Mouse (Mus musculus): Measurements from ENCODE around the gene Man1c1. TPM values are rescaled to one million over a fixed set of nuclear protein-coding genes. Genes with fewer than 3 reads are reported as not detected.
A peak's percentile ranks its signal among the peaks of the same experiment; 100 is the strongest.

Man1c1 gene
- polyA plus RNA-seq, 1 experiment from 2014 or later: 3.7 TPM

DNA sequence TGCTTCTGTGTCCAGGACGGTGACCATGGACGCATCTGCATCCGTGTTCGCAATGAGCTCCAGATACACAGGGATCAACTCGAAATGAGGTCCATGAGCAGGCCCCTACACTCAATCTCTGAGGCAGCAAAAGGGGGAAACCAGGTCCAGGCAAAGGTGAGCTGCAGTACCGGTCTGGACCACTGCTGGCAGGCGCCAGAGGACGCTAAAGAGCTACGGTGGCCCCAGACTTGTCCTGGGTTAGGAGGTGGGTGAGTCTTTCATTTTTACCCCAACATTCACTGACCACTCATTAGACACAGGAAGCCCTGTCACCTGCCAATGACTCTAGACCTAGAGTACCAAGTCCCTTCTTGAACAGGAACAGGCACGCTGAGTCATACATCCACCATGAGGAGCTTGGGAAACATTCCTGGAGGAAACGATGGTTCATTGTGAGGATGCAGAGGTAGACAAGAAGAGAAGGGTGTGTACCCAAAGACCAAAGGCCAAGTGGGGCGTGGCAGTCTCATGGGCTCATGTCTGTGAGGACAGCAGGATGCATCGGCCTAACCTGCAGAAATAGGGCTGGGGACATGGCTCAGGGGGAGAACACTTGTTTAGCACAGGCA lies 21.8 kb upstream of the Man1c1 start:
- Histone ChIP-seq H3K4me3 (ENCODE audit: low read length) (no peak overlapping the region), H3K36me3 (ENCODE audit: insufficient read depth, low read length) (no peaks in the 10 kb centered on the region), H3K27ac (ENCODE audit: low read length) (no peak overlapping the region), H3K9ac (replicated peaks; ENCODE audit: low read length) (no peak overlapping the region), H3K27me3 (ENCODE audit: insufficient read depth, low read length) (no peaks in the 10 kb centered on the region), H3K4me1 (ENCODE audit: insufficient read depth, low read length) (peaks cover 26% of the 10 kb centered on the region), H3K4me2 (replicated peaks; ENCODE audit: low read depth, low read length) (no peak overlapping the region), H3K9me3 (ENCODE audit: low read length) (no peaks in the 10 kb centered on the region)
- ATAC-seq (ENCODE audit: low FRiP score, low TSS enrichment): no peak
- WGBS: 73% methylated on average over 13 of the region's 13 CpGs

- H3K4me3 ChIP-seq (ENCODE audit: low read length): no peak overlapping the region
- no peaks in the 10 kb centered on the region for H3K36me3 ChIP-seq (ENCODE audit: insufficient read depth, low read length)
- 40% methylated on average over 4 of the region's 4 CpGs for WGBS
- no peak overlapping the region for H3K4me2 ChIP-seq (replicated peaks; ENCODE audit: low read depth, low read length)
- ATAC-seq (ENCODE audit: low FRiP score, low TSS enrichment): no peak
- H3K9ac ChIP-seq (replicated peaks; ENCODE audit: low read length): 0 out of 2 replicates have a peak overlapping the region, but pooled peaks have one; percentile 9
- H3K27ac ChIP-seq (ENCODE audit: low read length): no peak overlapping the region
- H3K27me3 ChIP-seq (ENCODE audit: insufficient read depth, low read length): no peaks in the 10 kb centered on the region
- H3K4me1 ChIP-seq (ENCODE audit: insufficient read depth, low read length): peaks cover 21% of the 10 kb centered on the region
- no peaks in the 10 kb centered on the region for H3K9me3 ChIP-seq (ENCODE audit: low read length)
These were observed 20.9 kb upstream of the Man1c1 start for GRCm38 (mm10) chr4:134724974-134725373.

GRCm38 (mm10) chr4:134723251-134723650 lies 19.2 kb upstream of the Man1c1 start:
- H3K4me3 ChIP-seq (ENCODE audit: low read length): no peak overlapping the region
- peaks cover 18% of the 10 kb centered on the region for H3K4me1 ChIP-seq (ENCODE audit: insufficient read depth, low read length)
- H3K9me3 ChIP-seq (ENCODE audit: low read length): no peaks in the 10 kb centered on the region
- ATAC-seq (ENCODE audit: low FRiP score, low TSS enrichment): no peak
- no peak overlapping the region for H3K27ac ChIP-seq (ENCODE audit: low read length)
- 65% methylated on average over 3 of the region's 3 CpGs for WGBS
- H3K9ac ChIP-seq (replicated peaks; ENCODE audit: low read length): no peak overlapping the region
- no peaks in the 10 kb centered on the region for H3K36me3 ChIP-seq (ENCODE audit: insufficient read depth, low read length)
- no peak overlapping the region for H3K4me2 ChIP-seq (replicated peaks; ENCODE audit: low read depth, low read length)
- H3K27me3 ChIP-seq (ENCODE audit: insufficient read depth, low read length): no peaks in the 10 kb centered on the region

DNA sequence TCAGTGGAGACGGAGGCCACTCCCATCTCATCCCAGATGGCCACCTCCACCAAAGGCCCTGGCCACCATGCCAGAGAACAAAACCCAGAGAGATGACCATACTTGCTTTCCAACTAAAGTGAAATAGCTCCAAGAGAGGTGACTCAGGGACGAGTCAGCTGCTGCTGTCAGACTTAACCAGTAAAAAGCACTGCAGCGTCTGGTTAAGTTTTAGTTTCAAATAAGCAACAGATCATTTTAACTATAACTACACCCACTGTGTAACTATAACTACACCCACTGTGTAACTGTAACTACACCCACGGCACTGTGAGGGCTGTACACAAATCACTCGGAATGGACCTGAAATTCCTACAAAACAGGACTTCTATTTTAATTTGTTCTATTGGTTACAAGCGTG lies 17.0 kb upstream of the Man1c1 start:
- no peaks in the 10 kb centered on the region for H3K9me3 ChIP-seq (ENCODE audit: low read length)
- no peak overlapping the region for H3K9ac ChIP-seq (replicated peaks; ENCODE audit: low read length)
- no peak overlapping the region for H3K27ac ChIP-seq (ENCODE audit: low read length)
- peaks cover 18% of the 10 kb centered on the region for H3K4me1 ChIP-seq (ENCODE audit: insufficient read depth, low read length)
- 76% methylated on average over 6 of the region's 6 CpGs for WGBS
- no peaks in the 10 kb centered on the region for H3K27me3 ChIP-seq (ENCODE audit: insufficient read depth, low read length)
- H3K36me3 ChIP-seq (ENCODE audit: insufficient read depth, low read length): no peaks in the 10 kb centered on the region
- ATAC-seq (ENCODE audit: low FRiP score, low TSS enrichment): no peak
- H3K4me2 ChIP-seq (replicated peaks; ENCODE audit: low read depth, low read length): no peak overlapping the region
- no peak overlapping the region for H3K4me3 ChIP-seq (ENCODE audit: low read length)

GRCm38 (mm10) chr4:134720371-134720770 lies 16.3 kb upstream of the Man1c1 start:
- no peak overlapping the region for H3K4me2 ChIP-seq (replicated peaks; ENCODE audit: low read depth, low read length)
- H3K4me3 ChIP-seq (ENCODE audit: low read length): no peak overlapping the region
- WGBS: 70% methylated on average over 3 of the region's 3 CpGs
- peaks cover 15% of the 10 kb centered on the region for H3K4me1 ChIP-seq (ENCODE audit: insufficient read depth, low read length)
- ATAC-seq (ENCODE audit: low FRiP score, low TSS enrichment): no peak
- H3K9ac ChIP-seq (replicated peaks; ENCODE audit: low read length): no peak overlapping the region
- H3K9me3 ChIP-seq (ENCODE audit: low read length): no peaks in the 10 kb centered on the region
- no peaks in the 10 kb centered on the region for H3K36me3 ChIP-seq (ENCODE audit: insufficient read depth, low read length)
- H3K27ac ChIP-seq (ENCODE audit: low read length): no peak overlapping the region
- no peaks in the 10 kb centered on the region for H3K27me3 ChIP-seq (ENCODE audit: insufficient read depth, low read length)

GRCm38 (mm10) chr4:134719489-134719888 lies 15.4 kb upstream of the Man1c1 start:
- Histone ChIP-seq H3K4me3 (ENCODE audit: low read length) (no peak overlapping the region), H3K4me1 (ENCODE audit: insufficient read depth, low read length) (peaks cover 6% of the 10 kb centered on the region; the same call in 1 of the 2 replicates), H3K27me3 (ENCODE audit: insufficient read depth, low read length) (no peaks in the 10 kb centered on the region), H3K4me2 (replicated peaks; ENCODE audit: low read depth, low read length) (no peak overlapping the region), H3K36me3 (ENCODE audit: insufficient read depth, low read length) (no peaks in the 10 kb centered on the region), H3K9ac (replicated peaks; ENCODE audit: low read length) (no peak overlapping the region), H3K27ac (ENCODE audit: low read length) (no peak overlapping the region), H3K9me3 (ENCODE audit: low read length) (no peaks in the 10 kb centered on the region)
- ATAC-seq (ENCODE audit: low FRiP score, low TSS enrichment): no peak
- WGBS: 76% methylated on average over 8 of the region's 8 CpGs

DNA sequence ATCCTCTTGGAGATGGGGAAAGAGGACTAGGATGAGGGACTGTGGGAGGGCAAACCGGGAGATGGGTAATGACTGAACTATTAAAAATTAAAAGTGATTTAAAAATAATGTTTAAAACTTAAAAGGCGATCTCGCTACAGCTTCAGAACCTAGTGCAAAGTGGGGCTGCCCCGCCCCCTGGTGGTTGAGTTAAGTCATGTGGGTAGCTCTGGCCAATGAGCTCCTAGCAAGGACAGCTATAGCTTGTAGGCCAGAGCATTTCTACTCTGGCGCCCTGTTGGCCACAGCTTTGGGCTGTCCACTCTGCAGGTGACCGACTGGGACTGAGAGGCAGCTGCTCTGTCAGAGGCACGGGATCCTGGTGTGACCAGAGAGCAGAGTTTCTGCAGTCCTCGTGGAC lies 9.8 kb upstream of the Man1c1 start:
- Histone ChIP-seq H3K9me3 (ENCODE audit: low read length) (no peaks in the 10 kb centered on the region), H3K27ac (ENCODE audit: low read length) (no peak overlapping the region), H3K27me3 (ENCODE audit: insufficient read depth, low read length) (no peaks in the 10 kb centered on the region), H3K4me3 (ENCODE audit: low read length) (no peak overlapping the region), H3K9ac (replicated peaks; ENCODE audit: low read length) (no peak overlapping the region), H3K4me1 (ENCODE audit: insufficient read depth, low read length) (no peaks in the 10 kb centered on the region), H3K36me3 (ENCODE audit: insufficient read depth, low read length) (no peaks in the 10 kb centered on the region), H3K4me2 (replicated peaks; ENCODE audit: low read depth, low read length) (0 out of 2 replicates have a peak overlapping the region, but pooled peaks have one; percentile 7)
- peak; percentile 88 for ATAC-seq (ENCODE audit: low FRiP score, low TSS enrichment)
- WGBS: 6% methylated on average over 8 of the region's 8 CpGs

DNA sequence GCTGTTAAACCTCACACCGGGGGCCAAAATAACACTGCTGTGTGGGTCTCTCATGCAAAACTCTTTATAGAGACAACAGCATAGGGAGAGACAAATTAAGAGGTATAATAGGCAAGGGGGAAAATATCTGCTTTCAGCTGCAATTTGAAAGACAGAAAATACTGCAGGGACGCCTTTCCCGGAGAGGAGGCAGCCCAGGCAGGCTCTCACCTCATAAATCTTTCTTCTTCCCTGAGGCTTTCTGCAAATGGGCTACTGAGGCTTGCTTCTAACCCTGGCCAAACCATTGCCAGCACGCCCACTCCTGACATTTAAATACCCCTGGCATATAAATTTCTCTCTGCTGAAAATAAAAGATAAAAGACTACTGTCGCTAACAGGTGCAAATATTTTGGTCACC lies 1.2 kb upstream of the Man1c1 start:
- no peak for ATAC-seq (ENCODE audit: low FRiP score, low TSS enrichment)
- Histone ChIP-seq H3K36me3 (ENCODE audit: insufficient read depth, low read length) (no peaks in the 10 kb centered on the region), H3K4me1 (ENCODE audit: insufficient read depth, low read length) (peaks cover 22% of the 10 kb centered on the region), H3K27me3 (ENCODE audit: insufficient read depth, low read length) (no peaks in the 10 kb centered on the region), H3K4me2 (replicated peaks; ENCODE audit: low read depth, low read length) (no peak overlapping the region; the same call in 1 of the 2 replicates), H3K9me3 (ENCODE audit: low read length) (no peaks in the 10 kb centered on the region), H3K4me3 (ENCODE audit: low read length) (no peak overlapping the region), H3K27ac (ENCODE audit: low read length) (no peak overlapping the region), H3K9ac (replicated peaks; ENCODE audit: low read length) (no peak overlapping the region)
- 23% methylated on average over 5 of the region's 5 CpGs for WGBS

- WGBS: under 1% methylated on average over 21 of the region's 21 CpGs
- no peaks in the 10 kb centered on the region for H3K36me3 ChIP-seq (ENCODE audit: insufficient read depth, low read length)
- no peak overlapping the region for H3K27ac ChIP-seq (ENCODE audit: low read length)
- peaks cover 22% of the 10 kb centered on the region for H3K4me1 ChIP-seq (ENCODE audit: insufficient read depth, low read length)
- no peaks in the 10 kb centered on the region for H3K9me3 ChIP-seq (ENCODE audit: low read length)
- H3K4me2 ChIP-seq (replicated peaks; ENCODE audit: low read depth, low read length): peak overlapping the region; percentile 99
- no peak for ATAC-seq (ENCODE audit: low FRiP score, low TSS enrichment)
- H3K4me3 ChIP-seq (ENCODE audit: low read length): peak overlapping the region; percentile 64
- H3K27me3 ChIP-seq (ENCODE audit: insufficient read depth, low read length): no peaks in the 10 kb centered on the region
- H3K9ac ChIP-seq (replicated peaks; ENCODE audit: low read length): peak overlapping the region; percentile 62
These were observed 500 bp upstream of the Man1c1 start for GRCm38 (mm10) chr4:134704590-134704989.

- WGBS: under 1% methylated on average over 67 of the region's 90 CpGs
- peak overlapping the region; percentile 99 for H3K4me2 ChIP-seq (replicated peaks; ENCODE audit: low read depth, low read length)
- H3K27ac ChIP-seq (ENCODE audit: low read length): 0 out of 2 replicates have a peak overlapping the region, but pooled peaks have one; percentile 14
- no peaks in the 10 kb centered on the region for H3K9me3 ChIP-seq (ENCODE audit: low read length)
- H3K36me3 ChIP-seq (ENCODE audit: insufficient read depth, low read length): no peaks in the 10 kb centered on the region
- no peaks in the 10 kb centered on the region for H3K27me3 ChIP-seq (ENCODE audit: insufficient read depth, low read length)
- ATAC-seq (ENCODE audit: low FRiP score, low TSS enrichment): peak; percentile 47
- H3K4me1 ChIP-seq (ENCODE audit: insufficient read depth, low read length): peaks cover 22% of the 10 kb centered on the region
- peak overlapping the region; percentile 64 for H3K4me3 ChIP-seq (ENCODE audit: low read length)
- peak overlapping the region; percentile 71 for H3K9ac ChIP-seq (replicated peaks; ENCODE audit: low read length)
These were observed 882 bp downstream of the Man1c1 start for GRCm38 (mm10) chr4:134702981-134703834.

Data from kidney, embryonic 16.5 days (tissue).